Mouse (Mus musculus) G1E (cell line): Measurements from ENCODE around the gene Tcf7l1. TPM values are rescaled to one million over a fixed set of nuclear protein-coding genes. Genes with fewer than 3 reads are reported as not detected.

Experiments
- ATAC-seq: 2 replicates; pipeline ENCODE4 v1.8.0; 2016; ENCODE audit warnings: mild to moderate bottlenecking; ENCODE audit not compliant: insufficient number of reproducible peaks, poor library complexity, low FRiP score, severe bottlenecking; ENCODE audit errors: extremely low read depth
- DNase-seq: peaks from one replicate; pipeline ENCODE4 v3.0.0; 2012; ENCODE audit warnings: low spot score
- H3K27me3 ChIP-seq: 2 replicates; pipeline ENCODE4 v1.6.1; 2012; ENCODE audit warnings: mild to moderate bottlenecking, low read length, inconsistent platforms; ENCODE audit not compliant: insufficient read depth
- H3K36me3 ChIP-seq: replicated peaks from 2 replicates; pipeline ENCODE3; 2012; ENCODE audit warnings: mild to moderate bottlenecking, inconsistent platforms
- H3K4me1 ChIP-seq: 2 replicates; pipeline ENCODE4 v1.6.1; 2012; ENCODE audit warnings: low read depth, low read length, inconsistent platforms, mixed read lengths; ENCODE audit not compliant: insufficient read depth
- H3K4me3 ChIP-seq: 2 replicates; pipeline ENCODE4 v1.5.1; 2012; ENCODE audit warnings: low read depth, mild to moderate bottlenecking, inconsistent platforms, low read length, moderate library complexity, mixed read lengths
- H3K9me3 ChIP-seq: replicated peaks from 2 replicates; pipeline ENCODE4 v1.6.1; 2012; ENCODE audit warnings: inconsistent platforms
- CTCF ChIP-seq: IDR thresholded peaks from 2 replicates; pipeline ENCODE4 v1.5.1; 2012; ENCODE audit warnings: low read depth, low read length, inconsistent platforms, mixed read lengths
- GATA1 ChIP-seq: IDR thresholded peaks from 2 replicates; pipeline ENCODE4 v1.6.1; 2012; ENCODE audit warnings: borderline replicate concordance, low read length, inconsistent platforms, mixed read lengths
- GATA2 ChIP-seq: IDR thresholded peaks from 2 replicates; pipeline ENCODE4 v1.6.1; 2012; ENCODE audit warnings: low read depth, low read length, inconsistent platforms, borderline replicate concordance
- POLR2AphosphoS5 ChIP-seq: IDR thresholded peaks from 2 replicates; pipeline ENCODE4 v1.6.1; 2012; ENCODE audit warnings: low read depth, low read length, inconsistent platforms; ENCODE audit not compliant: insufficient replicate concordance
- TAL1 ChIP-seq: conservative IDR thresholded peaks from 2 replicates; pipeline ENCODE4 v1.6.1; 2012; ENCODE audit warnings: low read depth, low read length, inconsistent platforms, mixed read lengths
- polyA plus RNA-seq: library from polyadenylated mRNA; stranded (reverse); fragments of >175 nt; gene quantifications from 2 replicates; pipeline ENCODE4 v1.2.3, GENCODE M21; 2012
- total RNA-seq, 2 experiments: library from RNA; stranded (forward) in 1 of 2; stranded (reverse) in 1 of 2; fragments of 200-1000 nt in 1 of 2; fragments of >200 nt in 1 of 2; fragmentation: Nextera tagmentation in 1 of 2; gene quantifications; 2 replicates each; pipeline ENCODE4 v1.2.3; 2014 to 2017

Gene Tcf7l1
- total and polyA plus RNA-seq, 3 experiments = 0.38 TPM; not detected in 2

DNA sequence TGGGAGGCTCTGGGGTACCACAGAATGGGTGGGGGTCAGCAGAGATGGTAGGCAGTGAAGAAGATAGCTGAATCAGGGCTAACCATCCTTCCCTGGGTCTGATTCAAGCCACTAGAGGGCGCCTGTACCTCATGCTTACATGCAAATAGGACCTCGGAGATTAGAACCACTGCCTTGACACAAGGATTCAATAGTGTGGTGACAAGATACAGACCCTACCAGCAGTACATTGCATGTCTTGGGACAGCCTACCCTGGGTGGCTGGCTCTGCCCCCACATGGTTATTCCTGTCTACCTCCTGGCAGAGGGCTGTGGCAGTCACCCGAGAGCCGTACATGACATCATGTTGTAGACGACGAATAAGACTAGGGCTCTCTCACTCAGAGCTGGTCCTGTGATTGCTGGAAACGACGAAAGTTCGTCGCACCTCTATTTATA lies 141.7 kb downstream of the Tcf7l1 start:
- Histone ChIP-seq H3K36me3 (no peaks in the 10 kb centered on the region), H3K4me1 (no peaks in the 10 kb centered on the region), H3K9me3 (no peaks in the 10 kb centered on the region), H3K27me3 (peaks cover 31% of the 10 kb centered on the region), H3K4me3 (no peak overlapping the region)
- DNase-seq (peak; percentile 46), ATAC-seq (no peak)
- no peak for TF ChIP-seq GATA1
- TF ChIP-seq POLR2AphosphoS5 = no peak
- no peak for TF ChIP-seq TAL1
- TF ChIP-seq GATA2 = no peak
- TF ChIP-seq CTCF = peak; percentile 75

DNA sequence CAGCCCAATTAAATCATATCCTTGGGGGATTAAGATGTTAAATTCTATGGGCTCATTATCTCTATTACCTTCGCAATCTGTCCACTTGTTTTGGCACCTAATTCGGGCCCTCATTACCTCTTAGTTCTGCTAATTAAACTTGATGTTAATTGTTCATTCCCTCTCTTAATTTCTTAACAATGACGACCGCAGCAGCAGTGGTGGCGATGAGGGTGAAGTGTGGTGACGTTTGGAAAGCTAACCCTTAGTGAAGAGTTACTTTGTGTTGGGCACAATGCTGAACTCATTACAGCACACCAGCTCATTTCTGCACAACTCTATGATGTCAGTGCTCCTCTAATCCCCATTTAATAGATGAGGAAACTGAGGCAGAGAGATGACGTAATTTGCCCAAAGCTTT lies 143.7 kb downstream of the Tcf7l1 start:
- no peak overlapping the region for H3K4me3 ChIP-seq
- DNase-seq (no peak), ATAC-seq (no peak)
- TF ChIP-seq CTCF (no peak), GATA1 (no peak), POLR2AphosphoS5 (no peak), GATA2 (no peak), TAL1 (no peak)
- H3K36me3 ChIP-seq = no peaks in the 10 kb centered on the region
- H3K27me3 ChIP-seq = peaks cover 36% of the 10 kb centered on the region
- H3K9me3 ChIP-seq = no peaks in the 10 kb centered on the region
- H3K4me1 ChIP-seq = no peaks in the 10 kb centered on the region

DNA sequence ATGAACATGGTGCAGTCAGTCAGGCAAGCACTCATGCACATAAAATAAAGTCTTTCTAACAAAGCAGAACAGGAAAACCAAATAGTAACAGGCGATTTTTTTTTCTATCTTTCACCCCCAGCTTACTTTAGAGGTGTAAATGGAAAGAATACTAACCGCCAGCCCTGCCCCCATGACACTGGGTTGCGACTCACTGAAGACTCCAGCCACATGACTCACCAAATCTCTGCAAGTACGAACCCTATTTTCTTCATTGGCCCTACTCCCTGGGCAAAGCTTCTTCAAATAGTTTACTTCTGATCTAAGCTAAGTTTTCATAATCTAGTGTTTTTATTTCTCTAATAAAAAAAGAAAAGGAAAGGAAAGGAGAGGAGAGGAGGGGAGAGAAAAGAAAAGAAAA lies 144.5 kb downstream of the Tcf7l1 start:
- H3K9me3 ChIP-seq = no peaks in the 10 kb centered on the region
- TF ChIP-seq CTCF (no peak), GATA2 (no peak), POLR2AphosphoS5 (no peak), GATA1 (no peak), TAL1 (no peak)
- H3K4me3 ChIP-seq = no peak overlapping the region
- DNase-seq (no peak), ATAC-seq (no peak)
- no peaks in the 10 kb centered on the region for H3K4me1 ChIP-seq
- H3K27me3 ChIP-seq = peaks cover 37% of the 10 kb centered on the region
- H3K36me3 ChIP-seq = no peaks in the 10 kb centered on the region

DNA sequence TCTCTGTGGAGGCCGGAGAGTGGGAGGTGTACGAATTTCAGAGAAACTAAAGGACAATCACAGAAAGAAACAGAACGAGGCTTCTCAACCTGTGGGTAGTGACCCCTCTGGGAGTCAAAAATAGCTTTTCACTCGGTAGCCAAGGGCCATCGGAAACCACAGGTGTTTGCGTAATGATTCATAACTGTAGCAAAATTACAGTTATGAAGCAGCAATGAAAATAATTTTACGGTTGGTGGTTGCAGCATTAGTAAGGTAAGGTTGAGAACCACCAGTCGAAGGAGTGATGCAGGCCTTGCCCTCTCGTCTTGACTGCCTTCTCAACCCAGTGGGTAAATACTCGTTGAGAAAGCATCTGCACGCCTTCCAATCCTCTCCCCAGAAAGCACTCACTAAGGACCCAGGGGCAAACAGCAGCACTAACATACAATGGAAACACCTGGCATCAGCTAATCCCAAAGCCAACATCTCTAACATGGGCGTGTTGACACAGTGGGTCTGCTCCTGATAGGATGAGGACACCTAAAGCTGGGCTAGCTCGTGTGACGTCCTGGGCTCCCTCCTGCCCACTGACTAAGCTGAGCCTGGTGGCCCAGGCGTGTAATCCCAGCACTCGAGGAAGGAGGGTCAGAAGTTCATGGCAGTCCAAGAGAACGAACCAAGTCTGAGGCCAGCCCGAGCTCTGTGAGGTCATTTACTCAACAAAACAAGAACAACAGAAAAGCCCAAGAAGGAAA lies 147.7 kb downstream of the Tcf7l1 start:
- DNase-seq = no peak
- Histone ChIP-seq H3K9me3 (no peaks in the 10 kb centered on the region), H3K4me3 (no peak overlapping the region), H3K4me1 (peaks cover under 1% of the 10 kb centered on the region; the same call in 1 of the 2 replicates), H3K36me3 (no peaks in the 10 kb centered on the region), H3K27me3 (peaks cover 37% of the 10 kb centered on the region)
- no peak for ATAC-seq
- TF ChIP-seq POLR2AphosphoS5 (no peak), CTCF (no peak)

DNA sequence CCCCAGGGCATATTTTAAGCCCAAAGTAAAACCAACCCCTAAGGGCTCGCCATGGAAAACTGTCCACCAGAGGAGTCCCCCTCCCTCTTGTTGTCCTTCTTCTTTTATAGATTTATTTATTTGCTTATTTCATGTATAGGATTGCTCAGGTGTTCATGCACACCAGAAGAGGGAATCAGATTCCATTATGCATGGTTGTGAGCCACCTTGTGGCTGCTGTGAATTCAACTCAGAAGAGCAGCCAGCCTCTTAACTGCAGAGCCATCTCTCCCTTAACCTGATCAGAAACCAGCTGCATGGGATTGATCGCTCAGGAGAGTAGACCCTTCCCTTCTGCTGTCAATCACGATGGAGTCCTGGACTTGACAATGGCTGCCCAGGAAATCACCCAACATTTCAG lies 152.1 kb downstream of the Tcf7l1 start:
- ATAC-seq (no peak), DNase-seq (no peak)
- no peaks in the 10 kb centered on the region for H3K36me3 ChIP-seq
- peaks cover 38% of the 10 kb centered on the region for H3K27me3 ChIP-seq
- no peak overlapping the region for H3K4me3 ChIP-seq
- TF ChIP-seq GATA2 (no peak), TAL1 (no peak), CTCF (no peak), GATA1 (no peak)
- peaks cover 8% of the 10 kb centered on the region for H3K4me1 ChIP-seq
- no peaks in the 10 kb centered on the region for H3K9me3 ChIP-seq

DNA sequence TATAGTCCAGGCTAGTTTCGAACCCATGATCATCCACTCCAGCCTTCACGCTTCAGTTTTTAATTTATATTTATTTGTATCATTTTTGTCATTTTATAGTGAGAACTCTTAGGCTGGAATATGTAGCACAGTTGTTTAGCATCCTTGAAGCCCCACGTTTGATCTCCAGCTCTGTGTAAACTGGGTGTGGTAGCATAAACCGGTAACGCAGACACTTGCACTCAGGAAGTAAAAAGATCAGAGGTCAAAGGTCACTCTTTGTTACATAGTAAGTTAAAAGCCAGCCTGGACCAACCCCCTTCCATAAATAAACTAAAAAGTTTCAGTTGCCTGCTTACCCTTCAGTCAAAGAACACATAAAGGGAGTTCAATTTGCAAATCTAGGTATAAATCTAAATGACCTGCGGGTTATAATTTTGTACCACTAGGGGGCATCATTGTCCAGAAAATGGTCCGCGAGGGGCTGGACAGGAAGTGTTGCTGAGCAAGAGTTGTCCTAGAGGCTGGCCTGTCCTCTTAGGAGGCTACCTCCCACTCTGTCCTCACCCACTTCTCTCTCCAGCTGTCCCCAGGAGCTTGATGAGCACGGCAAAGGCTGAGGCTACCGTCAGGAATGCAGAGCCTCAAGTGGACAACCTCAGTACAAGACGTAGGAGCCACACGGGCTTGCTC lies 153.2 kb downstream of the Tcf7l1 start:
- H3K4me1 ChIP-seq = peaks cover 8% of the 10 kb centered on the region
- no peaks in the 10 kb centered on the region for H3K36me3 ChIP-seq
- TF ChIP-seq POLR2AphosphoS5 = no peak
- peak; percentile 26; the same call in 1 of the 2 replicates for TF ChIP-seq CTCF
- H3K27me3 ChIP-seq = peaks cover 36% of the 10 kb centered on the region
- ATAC-seq (no peak), DNase-seq (peak; percentile 51)
- no peak overlapping the region for H3K4me3 ChIP-seq
- no peaks in the 10 kb centered on the region for H3K9me3 ChIP-seq
